Mouse (Mus musculus) stomach, postnatal 0 days (tissue): ENCODE data around the gene Map3k6. TPM values are rescaled to one million over a fixed set of nuclear protein-coding genes. Genes with fewer than 3 reads are reported as not detected.
A peak's percentile ranks its signal among the peaks of the same experiment; 100 is the strongest.

Experiments used
- ATAC-seq: fragments of 200-750 bp; cut with Nextera tagmentation; 2 replicates; pipeline ENCODE4 v1.8.0; 2017; ENCODE audit not compliant: low FRiP score, low TSS enrichment
- DNase-seq: peaks from one replicate; pipeline ENCODE4 v3.0.0-alpha.2; 2016; ENCODE audit warnings: low spot score
- H3K27ac ChIP-seq: fragments of 300-500 bp; sonication (generic); replicated peaks from 2 replicates; pipeline ENCODE4 v1.5.1; 2014; ENCODE audit warnings: mild to moderate bottlenecking, control low read depth
- H3K27me3 ChIP-seq: fragments of 300-500 bp; sonication (generic); 2 replicates; pipeline ENCODE4 v1.6.1; 2014; ENCODE audit warnings: low read length; ENCODE audit not compliant: control insufficient read depth, insufficient read depth
- H3K36me3 ChIP-seq: fragments of 300-500 bp; sonication (generic); 2 replicates; pipeline ENCODE4 v1.6.1; 2014; ENCODE audit warnings: low read length, mixed read lengths; ENCODE audit not compliant: control insufficient read depth, insufficient read depth
- H3K4me1 ChIP-seq: fragments of 300-500 bp; sonication (generic); replicated peaks from 2 replicates; pipeline ENCODE4 v1.6.1; 2014; ENCODE audit warnings: antibody characterized with exemption; ENCODE audit not compliant: control insufficient read depth, insufficient read depth
- H3K4me2 ChIP-seq: fragments of 300-500 bp; sonication (generic); replicated peaks from 2 replicates; pipeline ENCODE4 v1.6.1; 2014; ENCODE audit warnings: low read depth, mild to moderate bottlenecking, control low read depth, moderate library complexity
- H3K4me3 ChIP-seq: fragments of 300-500 bp; sonication (generic); 2 replicates; pipeline ENCODE4 v1.5.1; 2014; ENCODE audit warnings: low read depth, low read length, control low read depth
- H3K9ac ChIP-seq: fragments of 300-500 bp; sonication (generic); 2 replicates; pipeline ENCODE4 v1.6.1; 2014; ENCODE audit warnings: mild to moderate bottlenecking, low read length, control low read depth, mixed read lengths
- H3K9me3 ChIP-seq: fragments of 300-500 bp; sonication (generic); 2 replicates; pipeline ENCODE4 v1.6.1; 2016; ENCODE audit warnings: low read length; ENCODE audit not compliant: control insufficient read depth
- CTCF ChIP-seq: IDR thresholded peaks from 2 replicates; pipeline ENCODE4 v1.5.1; 2016; ENCODE audit warnings: antibody characterized with exemption, low read depth, mild to moderate bottlenecking, moderate library complexity
- EP300 ChIP-seq: optimal IDR thresholded peaks from 2 replicates; pipeline ENCODE3; 2016; ENCODE audit warnings: antibody characterized with exemption
- WGBS: fragments of 180-500 bp; shearing (Covaris S2); extraction: QIAGEN DNeasy Blood & Tissue Kit; methylation state at CpG from one replicate; pipeline ENCODE4 v1.1.7; 2014; 5-methylcytosine and 5-hydroxymethylcytosine counted together
- polyA plus RNA-seq: library from polyadenylated mRNA; unstranded; fragments of >200 nt; fragmentation: Nextera tagmentation; extraction: Ambion mirVana; gene quantifications from 2 replicates; pipeline ENCODE4 v1.2.1, GENCODE M21; 2015

Map3k6 gene
- polyA plus RNA-seq, 1 experiment from 2014 or later, result 17.6 TPM

DNA sequence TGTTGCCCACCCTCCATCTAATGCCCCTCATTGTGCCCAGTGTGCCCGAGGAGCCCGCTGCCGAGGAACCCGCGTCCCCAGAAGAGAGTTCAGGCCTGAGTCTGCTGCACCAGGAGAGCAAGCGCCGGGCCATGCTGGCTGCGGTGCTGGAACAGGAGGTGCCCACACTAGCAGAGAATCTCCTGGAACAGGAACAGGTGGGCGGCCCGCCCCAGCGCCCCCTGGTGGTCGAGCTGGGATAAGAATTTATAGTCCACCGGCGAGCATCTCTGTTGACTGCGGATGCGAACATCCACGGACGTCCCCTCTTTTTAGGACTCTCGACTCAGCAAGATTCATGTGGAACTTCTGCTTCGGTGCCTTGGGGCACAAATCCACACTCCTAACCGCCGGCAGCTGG is 10.0 kb downstream of the Map3k6 start:
- Histone ChIP-seq H3K4me1 (no peaks in the 10 kb centered on the region), H3K27ac (peak overlapping the region; percentile 49; the same call in 1 of the 2 replicates), H3K27me3 (no peaks in the 10 kb centered on the region), H3K4me2 (peak overlapping the region; percentile 56), H3K4me3 (peak overlapping the region; percentile 31), H3K9me3 (no peaks in the 10 kb centered on the region), H3K9ac (no peak overlapping the region), H3K36me3 (no peaks in the 10 kb centered on the region)
- WGBS, result 3% methylated on average over 22 of the region's 22 CpGs
- DNase-seq (peak; percentile 93), ATAC-seq (peak; percentile 49; the same call in 1 of the 2 replicates)
- TF ChIP-seq CTCF, result peak; percentile 88
- TF ChIP-seq EP300, result no peak

DNA sequence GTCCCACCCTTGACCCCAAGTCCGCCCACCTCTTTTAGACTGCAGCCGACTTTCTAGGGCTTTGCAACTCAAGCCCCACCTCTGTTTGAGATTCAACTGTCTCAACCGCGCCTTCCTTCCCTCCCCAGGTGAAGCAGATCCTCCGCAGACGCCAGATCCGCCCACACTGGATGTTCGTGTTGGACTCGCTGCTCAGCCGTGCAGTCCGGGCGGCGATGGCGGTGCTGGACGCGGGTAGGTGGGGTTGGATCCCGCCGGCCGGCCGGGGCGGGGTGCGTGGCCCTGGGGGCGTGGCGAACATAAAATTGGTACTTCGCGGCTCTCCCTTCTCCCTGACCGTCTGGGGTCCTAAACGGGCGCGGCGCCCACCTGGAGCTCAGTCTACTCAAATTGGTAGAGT is 10.6 kb downstream of the Map3k6 start:
- 4% methylated on average over 31 of the region's 31 CpGs for WGBS
- peak; percentile 61 for DNase-seq
- H3K4me3 ChIP-seq, result peak overlapping the region; percentile 31
- no peaks in the 10 kb centered on the region for H3K4me1 ChIP-seq
- peak overlapping the region; percentile 43; the same call in 1 of the 2 replicates for H3K9ac ChIP-seq
- ATAC-seq, result no peak; the same call in 1 of the 2 replicates
- H3K27me3 ChIP-seq, result no peaks in the 10 kb centered on the region
- H3K27ac ChIP-seq, result 0 out of 2 replicates have a peak overlapping the region, but pooled peaks have one; percentile 49
- H3K4me2 ChIP-seq, result peak overlapping the region; percentile 56
- H3K9me3 ChIP-seq, result no peaks in the 10 kb centered on the region
- TF ChIP-seq CTCF (0 out of 2 replicates have a peak, but pooled peaks have one; percentile 1), EP300 (no peak)
- no peaks in the 10 kb centered on the region for H3K36me3 ChIP-seq

DNA sequence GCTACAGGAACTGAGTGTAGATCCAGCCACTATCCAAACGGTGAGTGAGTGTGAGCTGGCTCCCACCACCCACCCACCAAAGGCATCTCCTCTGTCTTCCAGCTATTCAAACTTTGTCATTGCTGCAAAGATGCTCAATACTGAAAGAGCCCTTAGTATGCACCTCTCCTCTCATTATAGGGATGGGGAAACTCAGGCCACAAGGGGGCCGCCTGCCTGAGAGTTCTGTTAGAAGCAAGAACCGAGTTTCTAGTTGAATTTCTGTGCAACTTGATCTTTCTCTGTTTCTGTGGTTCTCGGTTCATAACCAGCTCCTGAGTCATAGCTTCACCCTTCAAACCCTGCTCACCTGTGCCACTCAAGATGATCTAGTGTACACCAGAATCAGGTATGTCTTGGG is 11.5 kb downstream of the Map3k6 start:
- H3K27me3 ChIP-seq, result no peaks in the 10 kb centered on the region
- WGBS, result 52% methylated on average over 4 of the region's 4 CpGs

DNA sequence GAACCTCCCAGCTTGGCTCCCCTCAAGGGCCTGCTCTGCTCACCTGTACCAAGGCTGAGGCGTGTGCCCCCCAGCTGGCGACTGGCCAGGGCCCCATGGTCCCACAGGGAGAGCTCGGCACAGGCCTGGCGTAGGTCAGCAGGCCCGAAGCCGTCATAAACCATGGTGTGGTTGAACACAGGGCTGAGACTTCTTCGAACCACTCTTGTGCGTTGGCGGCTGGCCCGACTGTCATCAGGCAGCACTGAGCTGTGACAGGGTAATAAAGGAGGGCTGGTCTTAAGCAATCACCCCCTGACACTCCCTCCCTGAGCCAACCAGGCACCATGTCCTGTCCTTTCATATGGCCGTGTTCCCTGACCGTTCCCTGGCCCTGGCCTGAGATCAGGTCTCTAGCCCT is 12.8 kb downstream of the Map3k6 start:
- H3K9me3 ChIP-seq, result no peaks in the 10 kb centered on the region
- no peak for TF ChIP-seq CTCF
- TF ChIP-seq EP300, result no peak
- no peaks in the 10 kb centered on the region for H3K4me1 ChIP-seq
- no peak overlapping the region for H3K4me2 ChIP-seq
- no peak for DNase-seq
- H3K4me3 ChIP-seq, result no peak overlapping the region
- H3K9ac ChIP-seq, result no peak overlapping the region
- no peaks in the 10 kb centered on the region for H3K36me3 ChIP-seq
- H3K27ac ChIP-seq, result peak overlapping the region; percentile 49; the same call in 1 of the 2 replicates
- no peaks in the 10 kb centered on the region for H3K27me3 ChIP-seq
- WGBS, result 76% methylated on average over 12 of the region's 12 CpGs
- no peak for ATAC-seq

More for the DNA sequence above, 11.5 kb downstream of the Map3k6 start:
- Histone ChIP-seq H3K4me1 (no peaks in the 10 kb centered on the region), H3K36me3 (no peaks in the 10 kb centered on the region), H3K9ac (no peak overlapping the region), H3K4me2 (no peak overlapping the region), H3K9me3 (no peaks in the 10 kb centered on the region), H3K27ac (0 out of 2 replicates have a peak overlapping the region, but pooled peaks have one; percentile 53), H3K4me3 (no peak overlapping the region)
- TF ChIP-seq EP300, result peak; percentile 24
- TF ChIP-seq CTCF, result peak; percentile 55
- ATAC-seq, result no peak
- no peak for DNase-seq

DNA sequence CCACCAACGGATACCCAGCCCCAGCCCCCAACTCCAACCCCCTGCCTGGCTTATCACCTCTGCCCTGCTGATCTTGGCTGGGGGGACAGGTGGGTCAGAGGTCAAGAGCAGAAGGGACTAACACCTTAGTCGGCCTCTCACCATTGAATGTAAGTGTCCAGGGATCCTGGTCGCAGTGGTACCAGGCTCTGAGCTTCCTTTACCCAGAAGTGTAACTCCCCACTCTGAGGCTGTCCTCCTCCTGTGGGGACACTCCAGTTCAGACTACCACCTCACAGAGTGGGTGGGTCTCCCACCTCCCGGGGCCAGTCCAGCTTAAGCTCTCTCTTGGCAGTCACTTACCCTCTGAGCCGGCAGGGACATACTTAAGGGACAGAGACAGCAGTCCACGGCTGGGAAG is 14.8 kb downstream of the Map3k6 start:
- TF ChIP-seq EP300 (no peak), CTCF (no peak)
- Histone ChIP-seq H3K4me2 (no peak overlapping the region), H3K27ac (no peak overlapping the region), H3K4me3 (no peak overlapping the region), H3K9ac (no peak overlapping the region), H3K36me3 (no peaks in the 10 kb centered on the region; the same call in 1 of the 2 replicates), H3K27me3 (no peaks in the 10 kb centered on the region), H3K4me1 (no peaks in the 10 kb centered on the region), H3K9me3 (no peaks in the 10 kb centered on the region)
- no peak for ATAC-seq
- DNase-seq, result no peak
- WGBS, result 68% methylated on average over 6 of the region's 6 CpGs

DNA sequence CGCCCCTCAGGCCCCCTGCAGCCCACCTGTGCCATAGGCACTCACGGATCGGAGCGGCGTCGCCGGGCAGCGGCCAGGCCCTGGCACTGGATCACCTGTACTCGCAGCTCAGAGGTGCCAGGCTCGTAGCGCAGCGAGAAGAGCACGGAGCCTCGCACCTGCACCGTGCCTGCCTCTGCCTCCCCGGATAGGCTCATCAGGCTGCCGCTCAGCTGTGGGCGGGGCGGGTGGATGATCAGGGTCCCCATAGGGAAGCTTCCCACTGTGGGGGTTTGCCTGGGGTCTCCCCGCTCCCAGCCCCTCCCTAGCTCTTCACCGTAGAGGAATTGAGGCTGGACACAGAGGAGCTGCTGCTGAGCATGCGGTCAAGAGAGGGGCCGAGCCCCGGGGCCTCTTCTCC is 16.2 kb downstream of the Map3k6 start:
- 20% methylated on average over 24 of the region's 24 CpGs for WGBS
- H3K4me2 ChIP-seq, result 0 out of 2 replicates have a peak overlapping the region, but pooled peaks have one; percentile 29
- ATAC-seq, result peak; percentile 27; the same call in 1 of the 2 replicates
- no peak overlapping the region; the same call in 1 of the 2 replicates for H3K27ac ChIP-seq
- no peaks in the 10 kb centered on the region; the same call in 1 of the 2 replicates for H3K36me3 ChIP-seq
- H3K9me3 ChIP-seq, result no peaks in the 10 kb centered on the region
- no peak overlapping the region for H3K4me3 ChIP-seq
- TF ChIP-seq CTCF, result no peak
- no peak for TF ChIP-seq EP300
- no peak overlapping the region for H3K9ac ChIP-seq
- no peaks in the 10 kb centered on the region for H3K4me1 ChIP-seq
- DNase-seq, result peak; percentile 51
- no peaks in the 10 kb centered on the region for H3K27me3 ChIP-seq
